ENCODE assay signal across 21 mouse cellular contexts in genomic region chr11:29614217-29614924, GRCm38 (mm10).
A peak's percentile ranks its signal among the peaks of the same experiment; 100 is the strongest.
DNase-seq lines count a peak whose midpoint lies in the region; ATAC-seq and TF ChIP-seq lines count a peak whose summit lies in the region.
"Had no signal": no experiment of that assay in that cellular context is flagged by ENCODE, and none has a peak within 500 bp of the region (broad histone marks: within the 10 kb centered on the region; RNA-seq: fewer than 3 reads in every experiment).

No protein-coding gene starts in this region.

- 58% methylated on average over 6 of the region's 6 CpGs for WGBS in embryonic facial prominence, embryonic 13.5 days
- 86% methylated on average over 6 of the region's 6 CpGs for WGBS in embryonic facial prominence, embryonic 10.5 days
- 51% methylated on average over 6 of the region's 6 CpGs for WGBS in liver, embryonic 15.5 days (ENCODE audit: insufficient replicate concordance)
- WGBS in large intestine, adult 2 months, result 41% methylated on average over 6 of the region's 6 CpGs
- 59% methylated on average over 6 of the region's 6 CpGs for WGBS in stomach, embryonic 16.5 days
- 88% methylated on average over 6 of the region's 6 CpGs for WGBS in thymus, adult 2 months

- H3K36me3 ChIP-seq in embryonic facial prominence, embryonic 13.5 days, result no peaks in the 10 kb centered on the region
- H3K36me3 ChIP-seq in embryonic facial prominence, embryonic 10.5 days (replicated peaks), result no peaks in the 10 kb centered on the region
- H3K36me3 ChIP-seq in liver, embryonic 15.5 days (replicated peaks), result no peaks in the 10 kb centered on the region
- H3K36me3 ChIP-seq in stomach, embryonic 16.5 days (ENCODE audit: control insufficient read depth, insufficient read depth, low read length), result no peaks in the 10 kb centered on the region
- no peaks in the 10 kb centered on the region for H3K36me3 ChIP-seq in thymus, adult 2 months (ENCODE audit: control insufficient read depth, insufficient read depth, low read length)
- H3K36me3 ChIP-seq: neural tube, embryonic 13.5 days had no signal

- H3K4me3 ChIP-seq in embryonic facial prominence, embryonic 13.5 days, result no peak overlapping the region
- H3K4me3 ChIP-seq in embryonic facial prominence, embryonic 10.5 days, result no peak overlapping the region
- H3K4me3 ChIP-seq in liver, embryonic 15.5 days (replicated peaks), result no peak overlapping the region
- H3K4me3 ChIP-seq in stomach, embryonic 16.5 days (replicated peaks; ENCODE audit: low read length), result no peak overlapping the region
- no peak overlapping the region for H3K4me3 ChIP-seq in thymus, adult 2 months (ENCODE audit: control insufficient read depth, insufficient read depth, low read length)
- H3K4me3 ChIP-seq: gastrocnemius, adult 2 months; neural tube, embryonic 13.5 days had no signal

- TF ChIP-seq POLR2A in thymus, adult 2 months (IDR thresholded peaks at IDR 0.05; ENCODE audit: control insufficient read depth, extremely low read depth, insufficient read depth, low read length, poor library complexity), result no peak

- no peak overlapping the region for H3K4me2 ChIP-seq in embryonic facial prominence, embryonic 13.5 days
- no peak overlapping the region; the same call in 1 of the 2 replicates for H3K4me2 ChIP-seq in liver, embryonic 15.5 days
- H3K4me2 ChIP-seq in stomach, embryonic 16.5 days (ENCODE audit: low read depth, low read length), result no peak overlapping the region
- H3K4me2 ChIP-seq: hindbrain, embryonic 14.5 days; neural tube, embryonic 13.5 days had no signal

- H3K4me1 ChIP-seq in embryonic facial prominence, embryonic 13.5 days, result 0 out of 2 replicates have a peak, but pooled peaks cover 8% of the 10 kb centered on the region
- H3K4me1 ChIP-seq in embryonic facial prominence, embryonic 10.5 days, result no peaks in the 10 kb centered on the region
- H3K4me1 ChIP-seq in liver, embryonic 15.5 days (replicated peaks), result peaks cover 10% of the 10 kb centered on the region; the same call in 1 of the 2 replicates
- no peaks in the 10 kb centered on the region for H3K4me1 ChIP-seq in stomach, embryonic 16.5 days (ENCODE audit: control insufficient read depth, insufficient read depth, low read length)
- no peaks in the 10 kb centered on the region for H3K4me1 ChIP-seq in thymus, adult 2 months (replicated peaks; ENCODE audit: control insufficient read depth, insufficient read depth, low read length)
- H3K4me1 ChIP-seq: neural tube, embryonic 13.5 days had no signal

- peak overlapping the region; percentile 19; the same call in 1 of the 2 replicates for H3K27ac ChIP-seq in embryonic facial prominence, embryonic 13.5 days
- H3K27ac ChIP-seq in embryonic facial prominence, embryonic 10.5 days (replicated peaks), result no peak overlapping the region
- 0 out of 2 replicates have a peak overlapping the region, but pooled peaks have one; percentile 14 for H3K27ac ChIP-seq in liver, embryonic 15.5 days (replicated peaks)
- peak overlapping the region; percentile 48 for H3K27ac ChIP-seq in stomach, embryonic 16.5 days (ENCODE audit: low read length)
- H3K27ac ChIP-seq in thymus, adult 2 months (ENCODE audit: control insufficient read depth, insufficient read depth, low read length), result no peak overlapping the region
- H3K27ac ChIP-seq: gastrocnemius, adult 2 months; hindbrain, embryonic 14.5 days; liver, embryonic 14.5 days; neural tube, embryonic 13.5 days had no signal

- no peak for ATAC-seq in embryonic facial prominence, embryonic 13.5 days (ENCODE audit: insufficient number of reproducible peaks, insufficient read depth, low FRiP score, low TSS enrichment, low read depth)
- peak; percentile 46; the same call in 1 of the 2 replicates for ATAC-seq in liver, embryonic 15.5 days (ENCODE audit: insufficient read depth)
- ATAC-seq in stomach, embryonic 16.5 days (ENCODE audit: insufficient read depth, low FRiP score), result peak; percentile 40; the same call in 1 of the 2 replicates

- no peaks in the 10 kb centered on the region for H3K9me3 ChIP-seq in embryonic facial prominence, embryonic 13.5 days
- no peaks in the 10 kb centered on the region for H3K9me3 ChIP-seq in embryonic facial prominence, embryonic 10.5 days
- no peaks in the 10 kb centered on the region for H3K9me3 ChIP-seq in liver, embryonic 15.5 days (replicated peaks)
- H3K9me3 ChIP-seq in stomach, embryonic 16.5 days (replicated peaks; ENCODE audit: control insufficient read depth, low read length), result no peaks in the 10 kb centered on the region
- H3K9me3 ChIP-seq: neural tube, embryonic 13.5 days had no signal

- no peak for TF ChIP-seq CTCF in thymus, adult 2 months (IDR thresholded peaks at IDR 0.05; ENCODE audit: borderline replicate concordance, control insufficient read depth, extremely low read depth, insufficient read depth, low read length, poor library complexity)

- H3K27me3 ChIP-seq in embryonic facial prominence, embryonic 13.5 days, result no peaks in the 10 kb centered on the region
- no peaks in the 10 kb centered on the region for H3K27me3 ChIP-seq in embryonic facial prominence, embryonic 10.5 days (replicated peaks; ENCODE audit: low read depth, poor library complexity, severe bottlenecking)
- H3K27me3 ChIP-seq in liver, embryonic 15.5 days, result no peaks in the 10 kb centered on the region
- H3K27me3 ChIP-seq in stomach, embryonic 16.5 days (ENCODE audit: control insufficient read depth, insufficient read depth, low read length), result no peaks in the 10 kb centered on the region
- H3K27me3 ChIP-seq in thymus, adult 2 months (ENCODE audit: control insufficient read depth, insufficient read depth, low read length), result no peaks in the 10 kb centered on the region
- H3K27me3 ChIP-seq: neural tube, embryonic 13.5 days had no signal

- no peak overlapping the region for H3K9ac ChIP-seq in embryonic facial prominence, embryonic 13.5 days
- no peak overlapping the region for H3K9ac ChIP-seq in liver, embryonic 15.5 days
- no peak overlapping the region for H3K9ac ChIP-seq in stomach, embryonic 16.5 days (ENCODE audit: low read length)
- H3K9ac ChIP-seq: hindbrain, embryonic 14.5 days; liver, embryonic 14.5 days; neural tube, embryonic 13.5 days had no signal

- no peak for DNase-seq in embryonic facial prominence, embryonic 10.5 days (ENCODE audit: low spot score)
- no peak for DNase-seq in liver
- peak; percentile 28 for DNase-seq in large intestine, adult 2 months (ENCODE audit: low read depth, low spot score)
- no peak for DNase-seq in thymus, adult 2 months
- DNase-seq in embryo, embryonic 9.5 days (ENCODE audit: extremely low spot score), result no peak
- DNase-seq: adrenal gland, adult 2 months; cerebellum, adult 9-11 months; gastrocnemius, adult 2 months; heart, postnatal 36 days; kidney, adult 11 months; lung, postnatal 10 days; midbrain, embryonic 14.5 days; right cerebral cortex, postnatal 14 days; spleen, adult 18-20 months; thymus, postnatal 14 days had no signal

Comparison
In these comparisons a context has a peak if more than half of its experiments do, and no peak if none do; other contexts are left out.
1. H3K27ac ChIP-seq: peak in embryonic facial prominence, embryonic 13.5 days (single experiment), liver, embryonic 15.5 days (single experiment) and stomach, embryonic 16.5 days (single experiment); none in embryonic facial prominence, embryonic 10.5 days (single experiment) and thymus, adult 2 months (single experiment).